ENCODE assay signal across 16 mouse cellular contexts in the genomic region with DNA sequence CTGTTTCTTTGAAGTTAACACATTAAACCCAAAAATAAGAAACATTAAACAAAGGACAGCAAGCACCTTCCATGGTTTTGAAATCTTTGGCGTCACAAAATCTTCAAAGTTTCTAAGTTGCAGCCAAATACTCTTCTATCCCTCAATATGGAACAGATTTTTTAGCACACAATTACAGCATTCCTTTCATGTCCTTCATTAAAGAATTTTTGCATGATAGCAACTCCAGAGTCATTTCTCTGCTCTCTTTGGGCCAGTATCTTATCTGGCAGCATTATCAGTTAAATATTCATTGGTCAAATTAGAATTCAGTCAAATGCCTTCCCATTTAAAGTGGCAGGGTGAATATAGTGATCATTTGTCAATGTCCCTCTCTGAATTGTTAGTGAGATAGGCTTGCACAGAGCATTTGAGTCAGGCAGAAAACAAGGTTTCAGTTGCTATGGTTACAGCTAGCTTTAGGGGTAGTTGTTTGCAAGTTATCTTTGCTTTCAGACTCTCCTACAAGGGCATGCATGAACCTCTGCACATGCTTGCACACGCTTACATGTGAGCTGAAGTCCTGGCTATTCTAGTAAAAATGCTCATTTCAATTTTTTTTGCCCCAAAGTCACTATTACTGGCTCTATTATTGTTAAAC.
DNase-seq lines count a peak whose midpoint lies in the region; ATAC-seq lines count a peak whose summit lies in the region.
"Had no signal": no experiment of that assay in that cellular context is flagged by ENCODE, and none has a peak within 500 bp of the region (broad histone marks: within the 10 kb centered on the region; RNA-seq: fewer than 3 reads in every experiment).

No protein-coding gene starts in this region.

- no peak for ATAC-seq in forebrain, embryonic 14.5 days
- ATAC-seq in forebrain, embryonic 16.5 days, result no peak
- peak; percentile 45; the same call in 1 of the 2 replicates for ATAC-seq in neural tube, embryonic 11.5 days (ENCODE audit: insufficient read depth, low FRiP score, low TSS enrichment)
- peak; percentile 82 for ATAC-seq in midbrain, embryonic 13.5 days
- ATAC-seq: intestine, embryonic 16.5 days; liver, postnatal 0 days had no signal

- H3K4me3 ChIP-seq in forebrain, embryonic 14.5 days (ENCODE audit: low read depth, low read length), result no peak overlapping the region
- H3K4me3 ChIP-seq in forebrain, embryonic 16.5 days (replicated peaks; ENCODE audit: low read length), result no peak overlapping the region
- no peak overlapping the region for H3K4me3 ChIP-seq in neural tube, embryonic 11.5 days (ENCODE audit: low read depth, low read length)
- no peak overlapping the region for H3K4me3 ChIP-seq in midbrain, embryonic 13.5 days (replicated peaks)
- H3K4me3 ChIP-seq: limb, embryonic 15.5 days had no signal

- H3K27ac ChIP-seq in forebrain, embryonic 14.5 days (ENCODE audit: low read depth, low read length), result no peak overlapping the region
- no peak overlapping the region for H3K27ac ChIP-seq in forebrain, embryonic 16.5 days (ENCODE audit: low read length)
- H3K27ac ChIP-seq in neural tube, embryonic 11.5 days (ENCODE audit: low read depth, low read length), result no peak overlapping the region
- H3K27ac ChIP-seq in midbrain, embryonic 13.5 days, result no peak overlapping the region
- H3K27ac ChIP-seq: kidney, postnatal 0 days; limb, embryonic 15.5 days had no signal

- no peak overlapping the region for H3K4me2 ChIP-seq in forebrain, embryonic 14.5 days (ENCODE audit: low read length)
- no peak overlapping the region for H3K4me2 ChIP-seq in forebrain, embryonic 16.5 days (ENCODE audit: low read length)
- H3K4me2 ChIP-seq in neural tube, embryonic 11.5 days (ENCODE audit: low read depth), result no peak overlapping the region
- no peak overlapping the region for H3K4me2 ChIP-seq in midbrain, embryonic 13.5 days (replicated peaks)
- H3K4me2 ChIP-seq: heart, embryonic 11.5 days; limb, embryonic 15.5 days had no signal

- 75% methylated on average over 2 of the region's 2 CpGs for WGBS in forebrain, embryonic 14.5 days
- 66% methylated on average over 2 of the region's 2 CpGs for WGBS in forebrain, embryonic 16.5 days
- 63% methylated on average over 2 of the region's 2 CpGs for WGBS in neural tube, embryonic 11.5 days
- WGBS in midbrain, embryonic 13.5 days, result 58% methylated on average over 2 of the region's 2 CpGs

- peak; percentile 29 for DNase-seq in forebrain, embryonic 14.5 days (ENCODE audit: low spot score)
- no peak for DNase-seq in neural tube, embryonic 11.5 days (ENCODE audit: low spot score)
- DNase-seq in neural tube, embryonic 10.5 days (ENCODE audit: extremely low spot score, low spot score), result no peak
- DNase-seq in MN1 (ENCODE audit: low spot score), result no peak
- no peak for DNase-seq in adrenal gland, postnatal 14 days
- DNase-seq in gastrocnemius, postnatal 10 days, result no peak
- DNase-seq: cerebellum, adult 11 months; gastrocnemius, postnatal 14 days; liver, postnatal 0 days; thymus, postnatal 4 days had no signal

- no peaks in the 10 kb centered on the region for H3K36me3 ChIP-seq in forebrain, embryonic 14.5 days (ENCODE audit: control insufficient read depth, insufficient read depth, low read length)
- H3K36me3 ChIP-seq in forebrain, embryonic 16.5 days (ENCODE audit: control insufficient read depth, insufficient read depth), result no peaks in the 10 kb centered on the region
- no peaks in the 10 kb centered on the region for H3K36me3 ChIP-seq in neural tube, embryonic 11.5 days (ENCODE audit: control insufficient read depth, insufficient read depth, low read length)
- H3K36me3 ChIP-seq in midbrain, embryonic 13.5 days, result no peaks in the 10 kb centered on the region
- H3K36me3 ChIP-seq: limb, embryonic 15.5 days had no signal

- no peaks in the 10 kb centered on the region for H3K9me3 ChIP-seq in forebrain, embryonic 14.5 days (replicated peaks; ENCODE audit: control insufficient read depth, low read length)
- no peaks in the 10 kb centered on the region for H3K9me3 ChIP-seq in forebrain, embryonic 16.5 days (ENCODE audit: control insufficient read depth, low read length)
- no peaks in the 10 kb centered on the region for H3K9me3 ChIP-seq in neural tube, embryonic 11.5 days (ENCODE audit: control insufficient read depth, low read length)
- H3K9me3 ChIP-seq in midbrain, embryonic 13.5 days, result no peaks in the 10 kb centered on the region
- H3K9me3 ChIP-seq: limb, embryonic 15.5 days had no signal

- no peak overlapping the region for H3K9ac ChIP-seq in forebrain, embryonic 14.5 days (ENCODE audit: low read length)
- H3K9ac ChIP-seq in forebrain, embryonic 16.5 days (replicated peaks; ENCODE audit: low read depth, low read length), result no peak overlapping the region
- no peak overlapping the region for H3K9ac ChIP-seq in neural tube, embryonic 11.5 days (ENCODE audit: low read length)
- no peak overlapping the region for H3K9ac ChIP-seq in midbrain, embryonic 13.5 days (replicated peaks)
- H3K9ac ChIP-seq: limb, embryonic 15.5 days; liver, postnatal 0 days had no signal

- no peaks in the 10 kb centered on the region for H3K27me3 ChIP-seq in forebrain, embryonic 14.5 days (replicated peaks; ENCODE audit: control insufficient read depth, insufficient read depth, low read length)
- no peaks in the 10 kb centered on the region for H3K27me3 ChIP-seq in forebrain, embryonic 16.5 days (replicated peaks; ENCODE audit: control insufficient read depth, insufficient read depth, low read length)
- H3K27me3 ChIP-seq in neural tube, embryonic 11.5 days (ENCODE audit: control insufficient read depth, insufficient read depth, low read length), result no peaks in the 10 kb centered on the region
- no peaks in the 10 kb centered on the region for H3K27me3 ChIP-seq in midbrain, embryonic 13.5 days
- H3K27me3 ChIP-seq: limb, embryonic 15.5 days had no signal

- H3K4me1 ChIP-seq in forebrain, embryonic 14.5 days (ENCODE audit: control insufficient read depth, insufficient read depth, low read length), result 0 out of 2 replicates have a peak, but pooled peaks cover 4% of the 10 kb centered on the region
- no peaks in the 10 kb centered on the region for H3K4me1 ChIP-seq in forebrain, embryonic 16.5 days (replicated peaks; ENCODE audit: control insufficient read depth, insufficient read depth, low read length)
- H3K4me1 ChIP-seq in neural tube, embryonic 11.5 days (ENCODE audit: control insufficient read depth, insufficient read depth, low read length), result peaks cover 14% of the 10 kb centered on the region
- H3K4me1 ChIP-seq in midbrain, embryonic 13.5 days (replicated peaks), result peaks cover 11% of the 10 kb centered on the region
- H3K4me1 ChIP-seq: limb, embryonic 15.5 days had no signal

Comparison
In these comparisons a context has a peak if more than half of its experiments do, and no peak if none do; other contexts are left out.
1. ATAC-seq: peak in neural tube, embryonic 11.5 days (single experiment) and midbrain, embryonic 13.5 days (single experiment); none in forebrain, embryonic 14.5 days (single experiment) and forebrain, embryonic 16.5 days (single experiment).